ENCODE assay signal across 20 mouse cellular contexts in the genomic region with DNA sequence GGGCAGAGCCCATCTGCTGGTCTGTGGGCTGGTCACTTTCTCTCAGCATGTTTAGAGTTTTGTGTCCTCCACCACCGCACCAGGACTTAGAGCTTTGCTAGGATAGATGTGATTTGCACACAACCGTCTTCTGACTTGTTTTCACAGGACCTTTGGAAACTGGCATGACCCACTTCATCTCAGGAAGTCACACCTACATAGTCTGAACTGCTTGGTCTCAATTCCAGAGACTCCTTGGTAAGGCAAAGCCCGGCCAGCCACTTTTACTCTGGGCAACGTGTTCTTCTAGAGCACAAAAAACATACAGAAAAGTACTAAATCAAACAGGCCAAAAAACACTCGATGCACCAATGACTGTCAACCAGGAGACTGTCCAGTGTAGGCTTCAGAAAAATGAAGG. TPM values are rescaled to one million over a fixed set of nuclear protein-coding genes. Genes with fewer than 3 reads are reported as not detected.
A peak's percentile ranks its signal among the peaks of the same experiment; 100 is the strongest.
DNase-seq lines count a peak whose midpoint lies in the region; ATAC-seq lines count a peak whose summit lies in the region.
"Had no signal": no experiment of that assay in that cellular context is flagged by ENCODE, and none has a peak within 500 bp of the region (broad histone marks: within the 10 kb centered on the region; RNA-seq: fewer than 3 reads in every experiment).

No protein-coding gene starts in this region.

- ATAC-seq in midbrain, embryonic 15.5 days (replicated peaks): no peak
- no peak for ATAC-seq in neural tube, embryonic 15.5 days (ENCODE audit: low FRiP score)
- ATAC-seq: forebrain, embryonic 13.5 days; forebrain, postnatal 0 days; intestine, embryonic 16.5 days had no signal

- H3K4me2 ChIP-seq in midbrain, embryonic 15.5 days: no peak overlapping the region
- no peak overlapping the region for H3K4me2 ChIP-seq in neural tube, embryonic 15.5 days
- H3K4me2 ChIP-seq: forebrain, embryonic 13.5 days; heart, embryonic 12.5 days; hindbrain, embryonic 14.5 days had no signal

- peaks cover 99% of the 10 kb centered on the region for H3K27me3 ChIP-seq in midbrain, embryonic 10.5 days (ENCODE audit: low read depth, poor library complexity, severe bottlenecking)
- H3K27me3 ChIP-seq in midbrain, embryonic 15.5 days (replicated peaks): peaks cover 65% of the 10 kb centered on the region
- peaks cover 59% of the 10 kb centered on the region for H3K27me3 ChIP-seq in neural tube, embryonic 15.5 days (replicated peaks)

- H3K9ac ChIP-seq in midbrain, embryonic 15.5 days: no peak overlapping the region
- no peak overlapping the region for H3K9ac ChIP-seq in neural tube, embryonic 15.5 days (replicated peaks)
- H3K9ac ChIP-seq: forebrain, embryonic 13.5 days; forebrain, postnatal 0 days; heart, embryonic 12.5 days; hindbrain, embryonic 14.5 days had no signal

- 43% methylated on average over 5 of the region's 5 CpGs for WGBS in midbrain, embryonic 10.5 days
- WGBS in midbrain, embryonic 15.5 days: 38% methylated on average over 5 of the region's 5 CpGs
- WGBS in neural tube, embryonic 15.5 days: 45% methylated on average over 5 of the region's 5 CpGs

- peak; percentile 55 for DNase-seq in heart, adult 11 months
- no peak for DNase-seq in heart, adult 9 months (ENCODE audit: low spot score in 2 of 2)
- DNase-seq in midbrain, embryonic 10.5 days (ENCODE audit: low spot score): peak; percentile 28
- peak; percentile 29 for DNase-seq in neural tube, embryonic 10.5 days (ENCODE audit: extremely low spot score, low spot score)
- no peak for DNase-seq in lung, postnatal 4 days
- DNase-seq: adrenal gland, adult 2 months; adrenal gland, postnatal 25 days; cerebellum, adult 18-20 months; cerebellum, adult 9-11 months; forebrain, postnatal 0 days; gastrocnemius, adult 2 months; gastrocnemius, postnatal 25 days; heart, adult 18-20 months had no signal

- peaks cover 31% of the 10 kb centered on the region for H3K36me3 ChIP-seq in midbrain, embryonic 10.5 days
- no peaks in the 10 kb centered on the region for H3K36me3 ChIP-seq in midbrain, embryonic 15.5 days (replicated peaks)
- H3K36me3 ChIP-seq in neural tube, embryonic 15.5 days: no peaks in the 10 kb centered on the region
- H3K36me3 ChIP-seq: embryonic facial prominence, embryonic 10.5 days; heart, embryonic 12.5 days had no signal

- H3K4me1 ChIP-seq in midbrain, embryonic 10.5 days: peaks cover 75% of the 10 kb centered on the region
- no peaks in the 10 kb centered on the region for H3K4me1 ChIP-seq in midbrain, embryonic 15.5 days
- no peaks in the 10 kb centered on the region for H3K4me1 ChIP-seq in neural tube, embryonic 15.5 days
- H3K4me1 ChIP-seq: heart, embryonic 12.5 days had no signal

- peak overlapping the region; percentile 25; the same call in 1 of the 2 replicates for H3K4me3 ChIP-seq in midbrain, embryonic 10.5 days
- H3K4me3 ChIP-seq in midbrain, embryonic 15.5 days: no peak overlapping the region
- H3K4me3 ChIP-seq in neural tube, embryonic 15.5 days (replicated peaks): no peak overlapping the region
- H3K4me3 ChIP-seq: embryonic facial prominence, embryonic 10.5 days; forebrain, embryonic 13.5 days; gastrocnemius, adult 2 months; heart, embryonic 12.5 days had no signal

- H3K9me3 ChIP-seq in midbrain, embryonic 10.5 days (replicated peaks): no peaks in the 10 kb centered on the region
- H3K9me3 ChIP-seq in midbrain, embryonic 15.5 days: no peaks in the 10 kb centered on the region
- no peaks in the 10 kb centered on the region for H3K9me3 ChIP-seq in neural tube, embryonic 15.5 days (replicated peaks)
- H3K9me3 ChIP-seq: embryonic facial prominence, embryonic 10.5 days; forebrain, embryonic 13.5 days; heart, embryonic 12.5 days had no signal

- H3K27ac ChIP-seq in midbrain, embryonic 10.5 days (replicated peaks): peak overlapping the region; percentile 69
- H3K27ac ChIP-seq in midbrain, embryonic 15.5 days: no peak overlapping the region
- H3K27ac ChIP-seq in neural tube, embryonic 15.5 days (replicated peaks): no peak overlapping the region
- H3K27ac ChIP-seq: embryonic facial prominence, embryonic 10.5 days; forebrain, embryonic 13.5 days; gastrocnemius, adult 2 months; hindbrain, embryonic 14.5 days had no signal

RNA-seq across cellular contexts. Expression of a gene that starts 14.0 kb away (rescaled TPM):
- polyA plus RNA-seq in midbrain, embryonic 10.5 days (2016; fragmentation: Nextera tagmentation; extraction: Ambion mirVana): 33.6 and 34.3 TPM in 2 replicates
- polyA plus RNA-seq in midbrain, embryonic 15.5 days (2015; fragmentation: Nextera tagmentation; extraction: Ambion mirVana): 11.4 and 14.4 TPM in 2 replicates
- polyA plus RNA-seq in neural tube, embryonic 15.5 days (2015; fragmentation: Nextera tagmentation; extraction: Ambion mirVana): 2.5 and 3.4 TPM in 2 replicates
- polyA plus RNA-seq: adrenal gland, adult 2 months; intestine, embryonic 16.5 days had no signal

Comparison
In these comparisons a context has a peak if more than half of its experiments do, and no peak if none do; other contexts are left out.
1. DNase-seq: peak in heart, adult 11 months (single experiment), midbrain, embryonic 10.5 days (single experiment) and neural tube, embryonic 10.5 days (single experiment); none in heart, adult 9 months (0 of 2) and lung, postnatal 4 days (0 of 2).